Mouse (Mus musculus): Measurements from ENCODE around the gene Alox12b. TPM values are rescaled to one million over a fixed set of nuclear protein-coding genes. Genes with fewer than 3 reads are reported as not detected.

The Alox12b gene
- polyA plus RNA-seq, 1 experiment from 2014 or later = not detected

GRCm38 (mm10) chr11:69121741-69122335 lies 35.0 kb upstream of the Alox12b start:
- no peaks in the 10 kb centered on the region for H3K9me3 ChIP-seq (ENCODE audit: control insufficient read depth, low read depth, low read length)
- 2% methylated on average over 31 of the region's 32 CpGs for WGBS
- peaks cover 17% of the 10 kb centered on the region for H3K4me1 ChIP-seq (ENCODE audit: control insufficient read depth, insufficient read depth, low read length)
- no peak for ATAC-seq (ENCODE audit: insufficient number of reproducible peaks, insufficient read depth, low FRiP score, low read depth)
- no peaks in the 10 kb centered on the region for H3K27me3 ChIP-seq (ENCODE audit: control insufficient read depth, insufficient read depth, low read length)
- H3K4me2 ChIP-seq (replicated peaks; ENCODE audit: low read depth, low read length) = peak overlapping the region; percentile 94
- peak overlapping the region; percentile 87 for H3K27ac ChIP-seq (ENCODE audit: low read length)
- peak overlapping the region; percentile 70 for H3K4me3 ChIP-seq (ENCODE audit: low read depth, low read length)
- peak overlapping the region; percentile 60 for H3K9ac ChIP-seq (replicated peaks; ENCODE audit: low read depth, low read length)
- no peaks in the 10 kb centered on the region for H3K36me3 ChIP-seq (ENCODE audit: control insufficient read depth, insufficient read depth, low read length)

- Histone ChIP-seq H3K27ac (ENCODE audit: low read length) (peak within 1 kb of the TSS; percentile 87), H3K27me3 (ENCODE audit: control insufficient read depth, insufficient read depth, low read length) (no peaks in the 10 kb centered on the region), H3K4me2 (replicated peaks; ENCODE audit: low read depth, low read length) (peak within 1 kb of the TSS; percentile 94), H3K9me3 (ENCODE audit: control insufficient read depth, low read depth, low read length) (no peaks in the 10 kb centered on the region), H3K9ac (replicated peaks; ENCODE audit: low read depth, low read length) (peak within 1 kb of the TSS; percentile 60), H3K4me3 (ENCODE audit: low read depth, low read length) (peak within 1 kb of the TSS; percentile 70), H3K4me1 (ENCODE audit: control insufficient read depth, insufficient read depth, low read length) (peaks cover 17% of the 10 kb centered on the region), H3K36me3 (ENCODE audit: control insufficient read depth, insufficient read depth, low read length) (no peaks in the 10 kb centered on the region)
- peak; percentile 70 for ATAC-seq (ENCODE audit: insufficient number of reproducible peaks, insufficient read depth, low FRiP score, low read depth)
- WGBS = under 1% methylated on average over 65 of the region's 66 CpGs
These were observed 34.3 kb upstream of the Alox12b start, which contains the start of gene 9130213A22Rik for GRCm38 (mm10) chr11:69122336-69122951. 9130213A22Rik (minus strand) TSS chr11:69122589.

- WGBS = under 1% methylated on average over 29 of the region's 29 CpGs
These were observed 33.6 kb upstream of the Alox12b start for GRCm38 (mm10) chr11:69123056-69123692.

DNA sequence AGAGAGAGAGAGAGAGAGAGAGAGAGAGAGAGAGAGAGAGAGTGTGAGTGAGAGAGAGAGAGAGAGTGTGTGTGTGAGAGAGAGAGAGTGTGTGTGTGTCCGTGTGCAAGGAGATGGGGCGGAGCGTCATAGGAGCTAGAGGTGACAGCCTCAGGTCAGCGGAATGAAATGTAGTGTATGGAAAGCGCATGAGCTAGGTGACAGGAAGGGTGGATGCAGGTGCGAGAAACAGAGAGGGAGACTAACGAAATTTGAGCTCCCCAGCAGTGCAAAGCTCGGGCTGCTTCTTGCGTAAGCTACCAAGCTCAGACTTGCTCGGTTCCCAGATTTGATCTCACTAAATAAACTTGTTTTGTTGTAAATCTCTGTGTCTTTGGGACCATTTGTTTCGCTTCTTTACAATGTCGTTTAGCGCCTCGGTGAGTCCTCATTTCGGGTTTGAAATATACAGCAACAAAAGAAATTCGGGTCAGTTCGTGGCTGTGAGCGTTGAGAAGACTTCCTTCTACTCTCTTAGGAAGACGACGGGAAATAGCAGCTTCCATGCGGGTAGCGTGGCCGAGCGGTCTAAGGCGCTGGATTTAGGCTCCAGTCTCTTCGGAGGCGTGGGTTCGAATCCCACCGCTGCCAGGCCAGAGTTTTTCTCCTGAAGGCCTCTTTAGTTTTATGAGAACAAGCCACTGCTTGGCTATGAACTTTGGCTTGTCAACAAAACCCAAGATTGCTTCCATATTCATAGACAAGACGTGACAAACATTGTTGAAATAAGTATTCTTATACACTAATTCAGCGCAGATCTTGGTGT lies 32.9 kb upstream of the Alox12b start:
- no peaks in the 10 kb centered on the region for H3K9me3 ChIP-seq (ENCODE audit: control insufficient read depth, low read depth, low read length)
- H3K27me3 ChIP-seq (ENCODE audit: control insufficient read depth, insufficient read depth, low read length) = no peaks in the 10 kb centered on the region
- peak; percentile 53; the same call in 1 of the 2 replicates for ATAC-seq (ENCODE audit: insufficient number of reproducible peaks, insufficient read depth, low FRiP score, low read depth)
- H3K9ac ChIP-seq (replicated peaks; ENCODE audit: low read depth, low read length) = peak overlapping the region; percentile 25; the same call in 1 of the 2 replicates
- peak overlapping the region; percentile 80 for H3K27ac ChIP-seq (ENCODE audit: low read length)
- H3K4me1 ChIP-seq (ENCODE audit: control insufficient read depth, insufficient read depth, low read length) = peaks cover 16% of the 10 kb centered on the region
- peak overlapping the region; percentile 70 for H3K4me3 ChIP-seq (ENCODE audit: low read depth, low read length)
- peak overlapping the region; percentile 94 for H3K4me2 ChIP-seq (replicated peaks; ENCODE audit: low read depth, low read length)
- no peaks in the 10 kb centered on the region for H3K36me3 ChIP-seq (ENCODE audit: control insufficient read depth, insufficient read depth, low read length)
- under 1% methylated on average over 31 of the region's 31 CpGs for WGBS

More at GRCm38 (mm10) chr11:69123056-69123692, 33.6 kb upstream of the Alox12b start:
- no peaks in the 10 kb centered on the region for H3K9me3 ChIP-seq (ENCODE audit: control insufficient read depth, low read depth, low read length)
- H3K9ac ChIP-seq (replicated peaks; ENCODE audit: low read depth, low read length) = peak overlapping the region; percentile 60
- peak overlapping the region; percentile 70 for H3K4me3 ChIP-seq (ENCODE audit: low read depth, low read length)
- peak overlapping the region; percentile 94 for H3K4me2 ChIP-seq (replicated peaks; ENCODE audit: low read depth, low read length)
- peak overlapping the region; percentile 87; the same call in 1 of the 2 replicates for H3K27ac ChIP-seq (ENCODE audit: low read length)
- no peaks in the 10 kb centered on the region for H3K36me3 ChIP-seq (ENCODE audit: control insufficient read depth, insufficient read depth, low read length)
- ATAC-seq (ENCODE audit: insufficient number of reproducible peaks, insufficient read depth, low FRiP score, low read depth) = 0 out of 2 replicates have a peak, but pooled peaks have one; percentile 2
- H3K27me3 ChIP-seq (ENCODE audit: control insufficient read depth, insufficient read depth, low read length) = no peaks in the 10 kb centered on the region
- H3K4me1 ChIP-seq (ENCODE audit: control insufficient read depth, insufficient read depth, low read length) = peaks cover 17% of the 10 kb centered on the region

GRCm38 (mm10) chr11:69124498-69124847 lies 32.3 kb upstream of the Alox12b start:
- no peaks in the 10 kb centered on the region for H3K9me3 ChIP-seq (ENCODE audit: control insufficient read depth, low read depth, low read length)
- H3K9ac ChIP-seq (replicated peaks; ENCODE audit: low read depth, low read length) = no peak overlapping the region
- peak overlapping the region; percentile 70 for H3K4me3 ChIP-seq (ENCODE audit: low read depth, low read length)
- 2% methylated on average over 3 of the region's 3 CpGs for WGBS
- no peaks in the 10 kb centered on the region for H3K36me3 ChIP-seq (ENCODE audit: control insufficient read depth, insufficient read depth, low read length)
- 0 out of 2 replicates have a peak overlapping the region, but pooled peaks have one; percentile 94 for H3K4me2 ChIP-seq (replicated peaks; ENCODE audit: low read depth, low read length)
- H3K4me1 ChIP-seq (ENCODE audit: control insufficient read depth, insufficient read depth, low read length) = peaks cover 11% of the 10 kb centered on the region
- H3K27me3 ChIP-seq (ENCODE audit: control insufficient read depth, insufficient read depth, low read length) = no peaks in the 10 kb centered on the region
- no peak overlapping the region for H3K27ac ChIP-seq (ENCODE audit: low read length)
- ATAC-seq (ENCODE audit: insufficient number of reproducible peaks, insufficient read depth, low FRiP score, low read depth) = peak; percentile 16; the same call in 1 of the 2 replicates

- Histone ChIP-seq H3K27ac (ENCODE audit: low read length) (peak overlapping the region; percentile 56), H3K4me3 (ENCODE audit: low read depth, low read length) (peak overlapping the region; percentile 48), H3K4me2 (replicated peaks; ENCODE audit: low read depth, low read length) (peak overlapping the region; percentile 79), H3K9ac (replicated peaks; ENCODE audit: low read depth, low read length) (peak overlapping the region; percentile 19; the same call in 1 of the 2 replicates), H3K9me3 (ENCODE audit: control insufficient read depth, low read depth, low read length) (no peaks in the 10 kb centered on the region), H3K27me3 (ENCODE audit: control insufficient read depth, insufficient read depth, low read length) (no peaks in the 10 kb centered on the region), H3K4me1 (ENCODE audit: control insufficient read depth, insufficient read depth, low read length) (peaks cover 6% of the 10 kb centered on the region), H3K36me3 (ENCODE audit: control insufficient read depth, insufficient read depth, low read length) (no peaks in the 10 kb centered on the region)
- ATAC-seq (ENCODE audit: insufficient number of reproducible peaks, insufficient read depth, low FRiP score, low read depth) = peak; percentile 25
- WGBS = under 1% methylated on average over 24 of the region's 24 CpGs
These were observed 31.5 kb upstream of the Alox12b start for GRCm38 (mm10) chr11:69125041-69125851.

GRCm38 (mm10) chr11:69125852-69125918 lies 31.1 kb upstream of the Alox12b start, which contains the start of gene Aloxe3:
Aloxe3 (plus strand) TSS chr11:69125896.
- WGBS = 2% methylated on average over 3 of the region's 3 CpGs
- peak within 1 kb of the TSS; percentile 19; the same call in 1 of the 2 replicates for H3K9ac ChIP-seq (replicated peaks; ENCODE audit: low read depth, low read length)
- H3K4me1 ChIP-seq (ENCODE audit: control insufficient read depth, insufficient read depth, low read length) = peaks cover 2% of the 10 kb centered on the region; the same call in 1 of the 2 replicates
- peak within 1 kb of the TSS; percentile 48 for H3K4me3 ChIP-seq (ENCODE audit: low read depth, low read length)
- no peak for ATAC-seq (ENCODE audit: insufficient number of reproducible peaks, insufficient read depth, low FRiP score, low read depth)
- peak within 1 kb of the TSS; percentile 79 for H3K4me2 ChIP-seq (replicated peaks; ENCODE audit: low read depth, low read length)
- no peaks in the 10 kb centered on the region for H3K36me3 ChIP-seq (ENCODE audit: control insufficient read depth, insufficient read depth, low read length)
- peak within 1 kb of the TSS; percentile 56 for H3K27ac ChIP-seq (ENCODE audit: low read length)
- H3K27me3 ChIP-seq (ENCODE audit: control insufficient read depth, insufficient read depth, low read length) = no peaks in the 10 kb centered on the region
- no peaks in the 10 kb centered on the region for H3K9me3 ChIP-seq (ENCODE audit: control insufficient read depth, low read depth, low read length)

All from stomach, embryonic 14.5 days (tissue).